Mouse (Mus musculus) gastrocnemius, adult 18-20 months (tissue): Measurements from ENCODE around the gene Spsb2. TPM values are rescaled to one million over a fixed set of nuclear protein-coding genes. Genes with fewer than 3 reads are reported as not detected.

Source experiments
- DNase-seq: peaks from one replicate; pipeline ENCODE4 v3.0.0; 2021; ENCODE audit warnings: low spot score
- long read RNA-seq, 2 experiments: library from polyadenylated mRNA; stranded (forward); transcript quantifications; one replicate each; pipeline ENCODE4 v2.0.0; 2021
- total RNA-seq, 2 experiments: library from RNA; stranded (reverse); gene quantifications; 2 replicates each; pipeline ENCODE4 v1.2.3; 2021

The Spsb2 gene
- total RNA-seq, result 1 to 10 TPM; 2.2 to 5.3 TPM
- long read RNA-seq, experiment 1, partial matches to known transcripts, result 0 of 1 reads
- long read RNA-seq, experiment 1, other reads (novel, unspliced or antisense), result 0 of 1 reads
- long read RNA-seq, experiment 2, partial matches to known transcripts, result 1 of 2 reads
- long read RNA-seq, experiment 2, other reads (novel, unspliced or antisense), result 1 of 2 reads

DNA sequence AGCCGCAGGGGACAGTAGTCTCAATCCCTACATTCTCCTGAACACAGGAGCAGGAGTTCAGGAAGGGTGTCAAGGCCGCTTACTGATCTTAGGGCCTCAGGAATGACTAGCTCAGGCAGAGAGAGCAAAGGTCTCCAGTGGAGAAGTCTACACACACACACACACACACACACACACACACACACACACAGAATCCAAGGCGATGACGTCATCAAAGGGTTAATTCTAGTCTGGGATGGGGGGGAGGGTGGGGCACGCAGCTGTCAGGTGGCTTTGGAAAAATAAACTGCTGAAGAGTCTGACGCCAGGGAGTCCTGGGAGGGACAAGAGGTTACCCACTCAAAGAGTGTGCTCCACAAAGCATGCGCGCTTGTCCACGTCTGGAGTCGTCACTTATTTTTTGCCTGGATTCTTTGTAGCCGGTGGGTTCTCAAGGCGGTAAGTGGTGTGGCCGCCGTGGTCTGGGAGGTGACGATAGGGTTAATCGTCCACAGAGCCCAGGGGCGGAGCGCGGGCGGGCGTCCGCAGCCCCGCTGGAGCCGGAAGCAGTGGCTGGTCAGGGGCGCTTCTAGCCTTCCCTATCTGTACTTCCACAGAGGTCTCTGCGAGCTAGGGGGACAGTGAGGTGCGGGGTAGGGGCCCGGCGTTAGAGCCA, at the start of gene Spsb2:
TSS of gene Spsb2 (plus strand) at position 304 of the 655 bp plus-strand sequence.
- peak; percentile 73 for DNase-seq

DNA sequence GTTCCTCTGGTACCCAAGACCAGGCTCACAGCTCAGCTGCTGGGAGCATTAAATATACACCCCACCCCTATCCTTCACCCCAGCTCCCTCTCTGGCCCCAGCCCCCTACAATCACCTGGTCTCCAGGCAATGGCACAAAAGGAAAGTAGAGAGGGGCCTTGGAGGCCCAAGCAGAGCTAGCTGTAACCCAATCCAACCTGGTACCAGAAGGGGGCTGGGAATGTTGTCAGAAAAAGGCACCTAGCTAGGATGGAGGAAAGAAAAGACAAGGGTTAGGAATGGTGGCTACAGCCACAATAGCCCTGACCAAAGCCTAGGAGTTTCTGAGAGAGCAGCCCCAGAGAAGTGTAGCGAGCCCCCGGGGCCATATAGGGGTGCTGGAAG, 49.6 kb upstream of the Spsb2 start:
- DNase-seq, result no peak

DNA sequence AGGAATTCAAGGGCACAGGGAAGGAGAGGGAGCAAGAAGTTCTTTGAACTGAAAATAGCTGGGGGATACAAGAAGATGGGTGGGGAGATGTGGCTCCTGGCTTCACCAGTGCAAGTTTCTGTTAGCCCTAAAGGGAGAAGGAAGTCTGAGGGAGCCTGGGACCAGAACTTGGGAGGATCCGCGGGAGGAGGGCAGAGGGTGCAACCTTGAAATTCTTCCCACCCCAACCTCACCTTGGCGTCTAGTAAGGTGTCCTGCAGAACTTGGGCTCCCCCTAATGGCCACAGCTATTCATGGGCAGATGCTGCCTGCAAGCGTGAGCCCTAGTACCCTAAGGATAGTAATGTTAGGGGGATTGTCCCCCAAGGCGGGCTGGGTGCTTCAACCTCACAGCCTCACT, 49.2 kb upstream of the Spsb2 start:
- DNase-seq, result peak; percentile 90

DNA sequence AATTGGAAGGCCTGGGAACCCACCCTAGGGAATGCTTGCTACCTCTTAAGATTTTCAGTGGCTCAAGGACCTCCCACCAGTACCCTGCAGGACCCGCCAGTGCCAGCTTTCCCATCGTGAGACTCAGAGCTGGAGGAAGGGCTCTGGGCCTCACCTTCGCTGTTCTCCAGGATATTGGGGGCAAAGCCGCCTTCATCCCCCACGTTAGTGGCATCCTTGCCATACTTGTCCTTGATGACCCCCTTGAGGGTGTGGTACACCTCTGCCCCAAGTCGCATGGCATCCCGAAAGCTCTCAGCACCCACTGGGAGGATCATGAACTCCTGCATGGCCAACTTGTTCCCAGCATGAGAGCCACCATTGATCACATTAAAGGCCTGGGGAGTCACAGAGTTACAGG, 42.5 kb upstream of the Spsb2 start:
- DNase-seq, result no peak

DNA sequence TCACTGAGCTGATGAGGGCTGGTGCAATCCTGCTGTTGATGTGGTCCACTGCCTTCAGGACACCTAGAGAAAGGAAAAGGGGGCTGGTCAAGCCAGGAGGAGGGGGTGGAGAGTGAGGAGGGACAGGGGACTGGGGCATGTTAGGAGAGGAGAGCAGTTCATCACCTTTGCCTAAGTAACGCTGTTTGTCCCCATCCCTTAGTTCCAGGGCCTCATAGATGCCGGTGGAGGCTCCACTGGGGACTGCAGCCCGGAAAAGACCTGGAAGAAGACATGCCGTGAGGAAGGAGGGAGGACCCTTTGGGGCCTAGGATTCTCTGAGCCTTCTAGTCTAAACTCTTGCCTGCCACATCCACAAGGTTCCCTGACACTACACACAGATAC, 40.9 kb upstream of the Spsb2 start:
- DNase-seq, result no peak

DNA sequence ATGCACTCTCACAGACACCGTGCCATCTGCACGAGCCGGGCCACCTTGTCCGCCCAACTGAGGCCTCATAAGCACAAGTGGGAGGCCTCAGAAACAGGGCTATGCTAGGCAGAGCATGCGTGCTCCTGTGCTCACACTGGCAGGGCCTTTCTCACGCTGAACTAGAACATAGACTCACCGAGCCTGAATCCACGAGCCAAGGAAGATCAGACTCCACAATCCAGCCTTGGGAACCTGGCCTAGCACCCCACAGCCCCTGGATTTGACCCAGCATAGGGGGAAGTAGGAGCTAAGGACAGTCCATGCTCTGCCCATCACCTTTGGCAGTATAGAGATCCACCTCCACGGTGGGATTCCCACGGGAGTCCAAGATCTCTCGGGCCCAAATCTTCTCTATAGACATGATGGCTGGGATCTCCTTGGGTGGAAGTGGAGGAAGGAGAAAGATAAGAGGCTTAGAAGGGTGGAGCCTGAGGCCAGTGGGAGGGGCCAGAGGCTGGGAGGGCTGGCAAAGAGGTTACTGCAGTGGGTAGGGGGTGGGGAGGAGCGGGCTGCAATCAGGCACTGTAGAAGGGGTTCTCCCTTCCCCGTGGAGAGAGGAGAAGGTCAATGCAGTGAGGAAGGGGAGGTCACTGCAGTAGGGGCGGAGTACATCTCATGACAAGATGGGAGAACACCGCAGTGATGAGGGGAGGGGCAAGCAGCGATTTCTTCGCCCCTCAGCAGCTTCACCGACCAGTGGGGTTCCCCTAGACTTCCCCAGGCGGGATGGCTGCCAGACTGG, 40.3 kb upstream of the Spsb2 start:
- no peak for DNase-seq

DNA sequence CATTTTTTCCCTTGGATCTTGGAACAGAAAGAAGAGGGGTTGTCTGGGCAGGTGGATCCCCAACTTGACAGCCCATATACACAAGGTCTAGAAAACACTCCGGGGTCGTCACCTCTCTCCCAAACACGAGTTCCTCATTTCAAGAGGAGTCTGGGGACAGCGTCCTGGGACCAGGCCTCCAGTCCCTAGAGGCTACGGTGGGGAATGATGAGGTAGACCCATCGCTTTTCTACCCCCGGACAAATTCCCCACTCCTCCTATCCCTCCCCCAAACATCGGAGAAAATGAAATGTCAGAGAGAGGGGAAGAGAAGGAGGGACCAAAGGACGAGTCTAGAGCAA, 39.8 kb upstream of the Spsb2 start:
- no peak for DNase-seq

DNA sequence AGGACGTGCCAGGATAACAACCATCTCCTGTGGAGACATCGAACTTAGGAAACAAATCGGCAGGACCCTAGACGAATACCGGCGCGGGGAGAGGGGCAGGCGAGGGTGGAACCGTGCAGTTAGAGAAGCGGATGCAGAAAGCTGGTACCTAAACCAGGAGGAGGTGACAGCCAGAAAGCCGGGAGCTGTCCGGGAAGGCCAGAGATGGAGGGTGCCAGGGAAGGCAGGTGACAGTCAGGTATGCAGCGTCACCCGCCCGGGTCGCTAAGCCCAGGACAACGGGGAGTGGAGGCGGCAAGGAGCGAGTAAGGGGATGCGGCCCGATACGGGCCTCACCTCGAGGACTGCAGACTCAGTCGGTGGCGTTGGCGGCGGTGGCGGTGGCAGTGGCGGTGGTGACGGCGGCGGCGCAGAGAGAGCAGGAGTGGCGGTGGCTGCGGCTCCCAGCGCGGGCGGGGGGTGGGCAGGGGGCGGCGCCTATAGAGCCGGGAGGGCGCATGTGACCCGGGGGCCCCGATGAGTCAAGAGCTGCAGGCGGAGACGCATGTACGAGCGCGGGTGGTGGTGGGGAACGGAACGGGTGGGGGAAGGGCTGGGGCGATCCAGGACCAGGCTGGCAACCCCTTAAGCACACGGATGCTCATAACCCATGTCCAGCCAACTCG, 39.2 kb upstream of the Spsb2 start, which contains the start of gene Eno2:
TSS of gene Eno2 (minus strand) at position 573 of the 665 bp plus-strand sequence.
- DNase-seq, result no peak

DNA sequence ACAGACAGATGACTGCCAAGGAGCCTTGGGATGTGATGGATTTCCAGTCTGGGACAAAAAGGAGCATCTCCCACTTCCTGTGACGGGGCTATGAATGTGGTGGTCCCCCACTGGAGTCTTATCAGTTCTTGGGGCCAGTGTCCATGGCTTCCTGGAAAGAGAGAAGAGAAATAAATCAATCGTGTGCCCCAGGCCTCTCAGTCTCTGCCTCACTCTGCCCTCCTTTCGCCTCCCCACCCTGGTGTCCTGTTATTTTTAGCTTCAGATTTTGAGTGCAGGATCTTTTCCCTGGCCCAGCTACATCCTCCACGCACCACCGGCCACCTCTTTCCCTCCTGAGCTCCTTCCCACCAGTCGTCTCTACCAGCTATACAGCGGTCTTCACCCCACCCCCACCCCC, 38.4 kb upstream of the Spsb2 start:
- no peak for DNase-seq

DNA sequence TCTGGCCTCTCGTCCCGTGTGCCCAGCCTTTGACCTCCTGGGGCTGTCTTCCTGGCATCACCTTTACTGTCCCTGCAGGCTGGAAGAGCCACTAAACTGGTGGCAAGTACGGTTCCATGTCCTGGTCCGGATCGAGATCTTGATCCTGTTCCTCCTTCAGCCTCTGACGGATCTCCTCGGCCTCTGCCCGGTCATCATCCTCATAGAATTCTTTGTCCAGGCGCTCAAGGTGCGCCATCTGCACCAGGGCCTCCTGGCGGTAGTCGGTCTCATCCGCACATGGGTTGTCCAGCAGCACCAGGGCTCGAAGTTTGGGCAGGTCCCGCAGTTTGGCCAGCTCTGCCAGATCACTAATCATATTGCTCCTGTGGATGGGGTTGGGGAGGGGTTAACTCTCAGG, 38.0 kb upstream of the Spsb2 start:
- no peak for DNase-seq

DNA sequence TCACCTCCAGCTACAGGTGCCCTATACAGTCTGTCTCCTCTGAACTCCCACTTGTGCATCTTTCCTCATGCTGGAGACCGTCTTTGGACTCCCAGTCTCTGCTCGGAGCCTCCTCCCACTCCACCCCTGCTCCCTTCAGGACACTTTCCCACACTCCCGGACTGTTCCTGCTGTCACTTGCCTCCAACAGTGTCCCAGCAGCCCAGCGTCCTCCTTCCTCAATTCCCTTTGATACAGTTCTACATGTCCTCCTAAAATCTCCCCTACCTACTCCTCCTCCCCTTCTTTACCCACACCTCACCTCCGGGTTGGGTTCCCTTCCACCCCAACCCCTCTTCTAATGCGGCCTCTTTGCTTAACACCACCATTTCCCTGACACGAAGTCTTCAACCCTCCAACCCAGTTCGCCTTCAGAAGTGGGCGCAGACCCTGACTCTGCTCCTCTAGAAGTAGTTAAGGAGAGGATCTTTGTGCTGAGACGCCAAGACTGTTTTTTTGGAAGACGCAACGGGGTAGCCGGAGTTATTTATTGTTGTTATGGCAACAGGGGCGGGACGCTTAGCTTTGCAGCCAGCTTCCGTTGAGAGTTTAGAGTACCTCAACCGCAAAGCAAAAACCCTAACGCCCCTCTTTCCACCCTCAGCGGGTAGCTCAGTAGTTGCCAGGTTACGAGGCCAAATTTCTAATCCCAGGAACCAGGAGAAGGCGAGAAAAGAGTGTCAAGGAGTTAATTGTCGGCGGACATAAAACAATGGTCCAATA, 29.1 kb upstream of the Spsb2 start, which contains the start of gene Lrrc23:
TSS of gene Lrrc23 (minus strand) at position 506 of the 762 bp plus-strand sequence.
- DNase-seq, result peak; percentile 40

DNA sequence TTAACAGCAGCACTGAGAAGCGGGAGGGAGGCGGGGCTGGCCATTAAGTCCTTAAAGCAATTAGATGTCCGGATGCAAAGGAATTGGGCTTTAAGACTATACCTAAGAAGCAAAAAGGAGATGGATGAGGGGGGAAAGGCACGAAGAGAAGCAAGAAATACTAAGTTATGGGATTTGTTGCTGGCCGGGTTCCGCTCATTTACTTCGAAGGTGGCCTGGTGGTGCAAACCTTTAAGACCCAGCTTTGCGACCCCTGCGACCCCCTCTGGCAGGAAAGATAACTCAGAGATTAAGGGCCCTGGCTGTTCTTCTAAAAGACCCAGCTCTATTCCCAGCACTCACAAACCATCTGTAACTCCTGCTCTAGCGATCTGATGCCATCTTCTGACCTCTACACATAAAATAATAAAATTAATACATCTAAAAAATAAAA, 28.5 kb upstream of the Spsb2 start:
- no peak for DNase-seq

DNA sequence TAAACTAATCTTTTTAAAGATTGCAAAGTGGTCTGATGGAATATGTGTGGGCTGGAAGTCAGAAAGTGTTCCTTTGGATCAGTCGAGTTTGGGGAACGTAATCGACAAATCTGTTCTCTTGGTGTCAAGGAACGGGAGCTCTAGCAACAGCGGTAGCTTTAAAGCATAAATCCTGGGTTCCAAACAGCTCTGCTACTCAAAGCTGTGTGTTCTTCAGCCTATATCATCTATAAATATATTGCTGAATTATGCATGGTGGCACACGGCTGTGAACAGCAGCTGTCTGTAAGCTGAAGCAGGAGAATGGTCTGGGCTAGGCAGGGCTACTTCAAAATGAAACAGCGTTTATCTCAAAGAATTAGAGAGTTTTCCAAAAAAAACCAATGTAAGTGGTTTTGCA, 27.5 kb upstream of the Spsb2 start:
- DNase-seq, result no peak

DNA sequence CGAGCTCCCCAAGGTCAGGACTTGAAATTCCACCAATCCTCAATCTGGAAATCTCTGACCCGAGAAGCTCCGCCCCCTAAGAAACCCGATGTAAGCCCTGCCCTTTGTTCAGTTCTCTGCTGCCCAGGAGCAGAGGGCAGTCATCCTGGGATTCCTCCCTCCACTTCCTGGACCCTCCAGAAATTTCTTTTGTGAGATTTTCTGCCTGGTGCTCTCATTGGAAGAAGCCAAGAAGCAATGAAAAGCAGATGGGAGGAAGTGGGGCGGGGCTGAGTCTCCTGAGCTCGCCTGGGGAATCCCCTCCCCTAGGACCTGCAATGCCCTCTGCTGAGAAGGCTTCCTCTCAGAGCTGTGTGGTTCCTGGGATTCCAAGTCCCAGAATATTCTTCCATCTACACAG, 26.0 kb upstream of the Spsb2 start:
- no peak for DNase-seq

DNA sequence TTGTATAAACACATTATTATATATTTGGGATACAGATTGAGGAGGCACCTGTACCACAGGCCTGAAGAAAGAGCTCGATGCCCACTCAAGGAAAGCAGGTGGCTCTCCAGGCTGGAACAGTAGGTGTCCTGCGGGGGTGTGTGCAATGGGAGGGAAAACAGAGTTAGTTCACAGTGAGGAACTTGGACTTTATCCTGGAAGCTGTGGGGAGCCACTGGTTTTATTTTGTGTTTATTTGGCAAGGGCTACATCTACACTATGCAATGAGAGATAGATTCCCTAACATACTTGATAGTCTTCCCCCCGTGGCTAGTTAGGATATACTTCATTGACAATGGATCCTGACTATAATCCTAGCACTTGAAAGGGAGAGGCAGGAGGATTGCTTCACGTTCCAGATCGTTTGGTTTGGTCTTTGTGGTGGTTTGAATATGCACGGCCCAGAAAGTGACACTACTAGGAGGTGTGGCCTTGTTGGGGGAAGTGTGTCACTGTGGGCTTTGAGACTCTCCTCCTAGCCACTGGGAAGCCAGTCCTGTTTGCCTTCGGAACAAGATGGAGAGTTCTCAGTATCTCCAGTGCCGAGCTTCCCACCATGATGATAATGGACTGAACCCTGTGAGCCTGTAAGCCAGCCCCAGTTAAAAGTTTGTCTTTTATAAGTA, 21.6 kb upstream of the Spsb2 start:
- no peak for DNase-seq

DNA sequence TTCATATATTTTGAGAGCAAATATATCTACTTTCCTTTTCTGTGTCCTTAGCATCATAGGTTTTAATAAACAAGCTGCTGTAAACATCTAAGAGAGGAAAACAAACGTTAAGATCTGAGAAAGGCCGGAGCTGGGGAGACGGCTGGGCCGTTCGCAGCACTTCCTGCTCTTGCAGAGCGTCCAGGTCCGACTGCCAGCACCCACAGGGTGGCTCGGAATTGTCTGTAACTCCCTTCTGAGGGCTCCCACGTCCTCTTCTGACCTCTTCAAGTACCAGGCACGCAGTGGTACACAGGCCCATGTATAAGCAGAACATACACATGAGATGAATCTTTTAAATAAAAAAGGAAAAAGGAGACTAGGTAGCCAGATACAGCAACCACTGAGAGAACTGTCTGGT, 20.7 kb upstream of the Spsb2 start:
- DNase-seq, result no peak

DNA sequence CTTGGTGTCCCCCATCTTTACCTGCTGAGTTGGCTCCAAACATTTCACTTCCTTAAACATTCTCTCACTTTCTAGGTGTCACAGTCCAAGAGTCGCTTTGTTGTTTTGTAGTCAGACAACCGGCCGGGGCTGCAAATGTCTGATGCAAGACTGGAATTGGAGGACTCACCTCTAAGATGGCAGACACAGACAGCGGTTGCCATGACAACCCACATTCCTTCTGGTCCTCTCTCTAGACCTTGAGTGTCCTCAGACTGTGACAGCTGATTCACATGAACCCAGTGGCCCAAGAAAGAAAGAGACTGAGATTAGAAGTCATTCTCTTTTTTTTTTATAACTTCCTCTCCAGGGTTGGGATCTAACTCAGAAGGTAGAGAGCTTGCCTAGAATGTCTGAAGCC, 18.9 kb upstream of the Spsb2 start:
- DNase-seq, result no peak

DNA sequence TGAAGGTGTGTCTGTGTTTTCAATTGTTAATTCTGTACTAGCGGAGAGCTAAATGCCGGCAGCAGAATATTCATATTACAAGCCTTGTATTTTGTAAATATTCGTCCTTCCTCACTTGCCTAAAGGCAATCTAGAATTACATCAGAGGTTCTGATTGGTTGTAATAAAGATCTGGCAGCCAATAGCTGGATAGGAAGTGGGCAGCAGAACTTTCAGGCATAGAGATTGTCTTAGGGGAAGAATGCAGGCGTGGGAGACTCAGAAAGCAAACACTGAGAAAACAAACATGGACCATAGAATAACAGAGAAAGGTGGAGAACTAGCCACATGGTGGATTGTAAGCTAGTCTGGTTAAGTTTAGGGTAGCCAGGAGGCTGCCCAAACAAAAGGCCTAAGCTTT, 18.3 kb upstream of the Spsb2 start:
- DNase-seq, result no peak

DNA sequence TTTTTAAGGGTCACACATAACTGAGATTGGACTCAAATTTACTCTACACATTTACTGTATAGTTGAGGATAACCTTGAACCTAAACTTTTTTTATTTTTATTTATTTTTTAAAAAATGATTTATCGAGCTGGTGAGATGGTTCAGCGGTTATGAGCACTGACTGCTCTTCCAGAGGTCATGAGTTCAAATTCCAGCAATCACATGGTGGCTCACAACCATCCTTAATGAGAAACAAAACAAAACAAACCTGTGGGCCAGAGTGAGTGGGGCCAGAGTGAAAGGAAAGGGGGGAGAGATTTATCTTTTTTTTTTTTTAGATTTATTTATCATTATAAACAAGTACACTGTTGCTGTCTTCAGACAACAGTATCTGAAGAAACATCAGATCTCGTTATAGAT, 16.6 kb upstream of the Spsb2 start:
- no peak for DNase-seq

DNA sequence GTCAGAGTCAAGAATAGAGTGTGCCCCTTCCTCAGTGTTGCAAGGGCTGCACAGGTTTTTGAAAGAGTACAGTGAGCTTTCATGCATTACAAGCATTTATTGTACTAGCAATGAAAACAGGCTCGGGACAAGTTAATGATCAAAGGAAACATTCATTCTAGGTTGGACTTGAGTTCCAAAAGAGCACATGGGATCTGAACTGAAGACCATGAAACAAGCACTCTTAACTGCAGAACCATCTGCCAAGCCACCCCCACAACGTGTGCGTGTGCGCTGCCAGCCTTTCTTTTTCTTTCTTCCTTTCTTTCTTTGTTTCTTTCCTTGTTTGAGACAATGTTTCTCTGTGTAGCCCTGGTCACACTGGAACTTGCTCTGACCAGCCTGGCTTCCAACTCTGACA, 12.7 kb upstream of the Spsb2 start:
- DNase-seq, result no peak

DNA sequence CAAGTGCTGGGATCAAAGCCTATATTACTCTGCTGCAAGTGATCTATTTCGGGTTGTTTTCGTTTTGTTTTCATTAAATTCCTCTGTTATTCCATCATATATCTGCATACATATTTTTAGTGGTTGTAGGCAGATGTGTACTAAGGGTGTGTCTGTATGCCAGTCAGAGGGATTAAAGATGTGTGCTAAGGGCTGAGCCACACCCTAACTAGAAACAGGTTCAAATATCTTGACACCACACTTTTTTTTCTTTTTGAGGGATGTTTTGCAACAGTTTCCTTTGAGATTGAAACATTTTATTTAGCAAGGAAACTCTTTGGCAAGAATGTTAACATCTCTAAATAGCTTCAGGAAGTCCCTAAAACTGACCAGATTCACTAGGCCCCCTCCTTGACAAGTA, 12.3 kb upstream of the Spsb2 start:
- no peak for DNase-seq
